Mouse (Mus musculus): ENCODE data around the gene Ctsz. TPM values are rescaled to one million over a fixed set of nuclear protein-coding genes. Genes with fewer than 3 reads are reported as not detected.

Gene Ctsz
- polyA plus RNA-seq, 1 experiment from 2014 or later: 80.5 TPM

DNA sequence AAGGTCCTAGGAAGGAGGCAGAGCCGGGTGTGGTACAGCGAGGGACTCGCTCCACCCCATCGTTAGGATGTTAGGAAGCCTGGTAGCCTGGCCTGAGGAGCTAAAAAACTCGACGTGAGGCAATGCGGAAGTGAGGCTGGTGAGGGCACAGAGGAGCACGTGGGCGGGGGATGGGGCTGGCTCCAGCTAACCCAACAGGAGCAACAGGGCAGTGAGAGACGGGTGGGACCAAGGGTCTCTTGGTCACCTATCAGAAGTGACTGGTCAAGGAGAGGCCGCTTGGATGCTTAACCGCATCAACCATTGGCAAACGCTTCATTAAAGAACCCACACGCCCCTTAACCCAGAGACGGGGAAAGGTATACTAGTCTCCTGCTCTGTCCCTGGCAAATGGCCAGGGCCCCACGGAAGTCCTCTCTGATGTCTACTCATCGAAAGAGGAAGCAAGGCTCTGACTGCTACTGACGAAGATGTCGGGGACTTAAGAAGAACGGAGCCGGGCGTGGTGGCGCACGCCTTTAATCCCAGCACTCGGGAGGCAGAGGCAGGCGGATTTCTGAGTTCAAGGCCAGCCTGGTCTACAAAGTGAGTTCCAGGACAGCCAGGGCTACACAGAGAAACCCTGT is 2.6 kb downstream of the Ctsz start:
- WGBS: 92% methylated on average over 26 of the region's 26 CpGs

DNA sequence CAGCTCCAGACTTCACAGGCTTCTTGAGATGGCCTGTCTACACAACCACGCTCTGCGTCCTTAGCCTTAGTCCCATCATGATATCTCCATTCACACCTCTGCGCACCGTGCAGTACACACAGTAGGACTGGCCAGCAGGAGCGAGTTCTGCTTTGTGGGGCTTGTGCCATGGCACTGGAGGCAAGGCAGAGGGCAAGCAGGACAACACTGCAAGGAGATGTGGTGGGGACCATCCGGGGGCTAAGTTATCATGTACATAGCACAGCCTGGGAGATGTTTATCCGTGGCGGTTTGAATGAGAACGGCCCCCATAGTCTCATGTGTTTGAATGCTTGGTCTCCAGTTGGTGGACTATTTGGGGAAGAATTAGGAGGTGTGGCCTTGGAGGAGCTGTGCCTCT is 3.9 kb downstream of the Ctsz start:
- no peaks in the 10 kb centered on the region for H3K27me3 ChIP-seq (ENCODE audit: control insufficient read depth, insufficient read depth, low read length)
- H3K36me3 ChIP-seq (replicated peaks; ENCODE audit: control insufficient read depth, insufficient read depth): no peaks in the 10 kb centered on the region; the same call in 1 of the 2 replicates
- peaks cover 15% of the 10 kb centered on the region for H3K4me1 ChIP-seq (replicated peaks; ENCODE audit: control insufficient read depth, insufficient read depth, low read length)
- DNase-seq (ENCODE audit: low spot score): no peak
- H3K4me3 ChIP-seq (replicated peaks; ENCODE audit: low read length): no peak overlapping the region
- no peaks in the 10 kb centered on the region for H3K9me3 ChIP-seq (ENCODE audit: control insufficient read depth, low read length)
- no peak overlapping the region for H3K27ac ChIP-seq
- no peak overlapping the region for H3K9ac ChIP-seq
- no peak for ATAC-seq (ENCODE audit: low FRiP score)
- 97% methylated on average over 9 of the region's 9 CpGs for WGBS
- no peak overlapping the region for H3K4me2 ChIP-seq (replicated peaks)

More for the DNA sequence above, 2.6 kb downstream of the Ctsz start:
- Histone ChIP-seq H3K9ac (no peak overlapping the region), H3K4me1 (replicated peaks; ENCODE audit: control insufficient read depth, insufficient read depth, low read length) (peaks cover 15% of the 10 kb centered on the region), H3K4me3 (replicated peaks; ENCODE audit: low read length) (no peak overlapping the region), H3K27me3 (ENCODE audit: control insufficient read depth, insufficient read depth, low read length) (no peaks in the 10 kb centered on the region), H3K4me2 (replicated peaks) (no peak overlapping the region), H3K36me3 (replicated peaks; ENCODE audit: control insufficient read depth, insufficient read depth) (no peaks in the 10 kb centered on the region; the same call in 1 of the 2 replicates), H3K9me3 (ENCODE audit: control insufficient read depth, low read length) (no peaks in the 10 kb centered on the region), H3K27ac (no peak overlapping the region)
- ATAC-seq (ENCODE audit: low FRiP score): no peak
- no peak for DNase-seq (ENCODE audit: low spot score)

DNA sequence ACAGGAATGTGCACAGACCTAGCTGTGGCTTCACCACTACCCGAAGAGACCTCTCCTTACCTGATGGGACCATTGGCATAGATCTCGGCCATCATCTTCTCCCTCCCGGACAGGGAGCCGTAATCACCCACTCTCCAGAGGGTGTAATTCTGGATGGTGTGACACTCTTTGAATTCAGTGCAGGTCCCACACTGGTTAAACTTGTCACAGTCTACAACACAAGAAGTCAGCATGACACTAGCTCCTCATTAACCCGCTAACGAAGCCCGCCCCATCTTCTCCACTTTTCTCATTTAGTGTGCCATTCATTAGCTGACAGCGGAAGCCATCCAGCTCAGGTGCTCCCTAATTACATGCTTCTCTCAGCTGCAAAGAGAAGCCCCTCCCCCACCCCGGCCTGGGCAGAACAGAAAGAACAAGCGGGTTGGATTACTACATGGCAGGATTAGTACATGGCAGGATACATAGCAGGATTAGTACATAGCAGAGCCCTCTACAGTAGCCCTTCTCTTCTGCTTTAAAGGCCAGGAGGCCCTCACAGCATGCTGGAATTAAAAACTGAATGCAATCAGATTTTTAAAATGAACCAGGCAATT is 9.7 kb downstream of the Ctsz start:
- 57% methylated on average over 10 of the region's 10 CpGs for WGBS
- peak; percentile 41; the same call in 1 of the 2 replicates for ATAC-seq (ENCODE audit: low FRiP score)
- H3K9me3 ChIP-seq (ENCODE audit: control insufficient read depth, low read length): no peaks in the 10 kb centered on the region
- no peak overlapping the region for H3K4me3 ChIP-seq (replicated peaks; ENCODE audit: low read length)
- H3K9ac ChIP-seq: no peak overlapping the region
- peaks cover 52% of the 10 kb centered on the region for H3K36me3 ChIP-seq (replicated peaks; ENCODE audit: control insufficient read depth, insufficient read depth)
- no peak overlapping the region for H3K4me2 ChIP-seq (replicated peaks)
- peak; percentile 41 for DNase-seq (ENCODE audit: low spot score)
- no peaks in the 10 kb centered on the region for H3K4me1 ChIP-seq (replicated peaks; ENCODE audit: control insufficient read depth, insufficient read depth, low read length)
- no peaks in the 10 kb centered on the region for H3K27me3 ChIP-seq (ENCODE audit: control insufficient read depth, insufficient read depth, low read length)
- H3K27ac ChIP-seq: no peak overlapping the region

DNA sequence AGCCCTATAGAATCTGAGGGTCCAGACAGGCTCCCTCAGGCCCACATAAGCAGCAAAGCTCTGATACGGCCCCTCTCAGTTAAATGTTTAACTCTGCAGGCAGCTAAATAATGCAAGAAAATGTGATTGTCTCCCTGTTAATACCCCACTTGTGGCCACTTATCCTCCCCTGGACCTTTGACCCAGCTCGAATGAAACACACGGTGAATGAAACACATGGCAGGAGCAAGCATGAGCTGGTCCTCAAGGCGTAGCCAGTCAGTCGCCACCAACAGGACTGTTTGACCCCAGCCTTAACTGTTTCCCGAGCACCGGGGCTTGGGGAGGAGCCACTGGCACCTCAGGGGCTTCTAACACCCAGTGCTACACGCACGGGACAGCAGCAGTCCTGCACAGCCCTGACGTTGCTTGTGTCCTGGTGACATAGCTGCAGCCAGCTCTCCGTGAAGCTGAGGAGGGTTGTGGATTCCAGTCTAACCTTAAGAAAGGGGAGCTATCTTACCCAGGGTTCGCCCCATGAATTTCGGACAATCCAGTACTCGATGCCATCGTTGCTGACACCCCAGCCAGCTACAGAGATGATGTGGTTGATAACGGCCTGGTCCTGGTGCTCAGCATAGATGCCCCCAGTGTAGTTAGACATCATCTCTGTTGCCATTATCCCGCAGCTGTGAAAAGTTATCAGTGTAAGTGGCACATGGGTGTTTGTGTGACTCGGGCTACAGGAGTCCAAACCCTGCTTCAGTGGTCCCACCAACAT is 10.6 kb downstream of the Ctsz start:
- no peaks in the 10 kb centered on the region for H3K27me3 ChIP-seq (ENCODE audit: control insufficient read depth, insufficient read depth, low read length)
- H3K9me3 ChIP-seq (ENCODE audit: control insufficient read depth, low read length): no peaks in the 10 kb centered on the region
- no peak overlapping the region for H3K9ac ChIP-seq
- peaks cover 60% of the 10 kb centered on the region for H3K36me3 ChIP-seq (replicated peaks; ENCODE audit: control insufficient read depth, insufficient read depth)
- no peak overlapping the region for H3K4me3 ChIP-seq (replicated peaks; ENCODE audit: low read length)
- ATAC-seq (ENCODE audit: low FRiP score): no peak; the same call in 1 of the 2 replicates
- no peak for DNase-seq (ENCODE audit: low spot score)
- H3K4me1 ChIP-seq (replicated peaks; ENCODE audit: control insufficient read depth, insufficient read depth, low read length): no peaks in the 10 kb centered on the region
- WGBS: 81% methylated on average over 18 of the region's 18 CpGs
- H3K4me2 ChIP-seq (replicated peaks): no peak overlapping the region
- H3K27ac ChIP-seq: no peak overlapping the region

DNA sequence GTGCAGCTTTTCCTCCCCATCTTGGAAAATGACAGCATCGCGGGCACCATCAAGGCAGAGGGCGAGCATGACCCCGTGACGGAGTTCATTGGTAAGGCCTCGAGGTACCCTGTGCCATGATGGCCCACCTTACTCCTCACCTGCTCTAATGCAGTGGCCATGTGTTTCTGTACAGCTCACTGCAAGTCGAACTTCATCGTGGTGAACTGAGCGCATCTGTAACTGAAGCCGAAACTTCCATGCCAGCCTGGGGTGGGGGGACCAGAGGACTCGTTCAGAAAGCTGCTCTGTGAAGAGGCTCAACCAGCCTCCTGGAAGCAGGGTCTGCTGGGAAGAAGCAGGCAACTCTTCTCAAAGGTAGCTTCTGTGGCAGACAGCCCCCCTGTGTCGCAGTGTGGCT is 12.0 kb downstream of the Ctsz start:
- Histone ChIP-seq H3K4me3 (replicated peaks; ENCODE audit: low read length) (no peak overlapping the region), H3K9ac (no peak overlapping the region), H3K27ac (no peak overlapping the region), H3K27me3 (ENCODE audit: control insufficient read depth, insufficient read depth, low read length) (no peaks in the 10 kb centered on the region), H3K4me1 (replicated peaks; ENCODE audit: control insufficient read depth, insufficient read depth, low read length) (no peaks in the 10 kb centered on the region), H3K4me2 (replicated peaks) (no peak overlapping the region), H3K36me3 (replicated peaks; ENCODE audit: control insufficient read depth, insufficient read depth) (peaks cover 73% of the 10 kb centered on the region), H3K9me3 (ENCODE audit: control insufficient read depth, low read length) (no peaks in the 10 kb centered on the region)
- 96% methylated on average over 12 of the region's 12 CpGs for WGBS
- no peak for ATAC-seq (ENCODE audit: low FRiP score)
- DNase-seq (ENCODE audit: low spot score): no peak

DNA sequence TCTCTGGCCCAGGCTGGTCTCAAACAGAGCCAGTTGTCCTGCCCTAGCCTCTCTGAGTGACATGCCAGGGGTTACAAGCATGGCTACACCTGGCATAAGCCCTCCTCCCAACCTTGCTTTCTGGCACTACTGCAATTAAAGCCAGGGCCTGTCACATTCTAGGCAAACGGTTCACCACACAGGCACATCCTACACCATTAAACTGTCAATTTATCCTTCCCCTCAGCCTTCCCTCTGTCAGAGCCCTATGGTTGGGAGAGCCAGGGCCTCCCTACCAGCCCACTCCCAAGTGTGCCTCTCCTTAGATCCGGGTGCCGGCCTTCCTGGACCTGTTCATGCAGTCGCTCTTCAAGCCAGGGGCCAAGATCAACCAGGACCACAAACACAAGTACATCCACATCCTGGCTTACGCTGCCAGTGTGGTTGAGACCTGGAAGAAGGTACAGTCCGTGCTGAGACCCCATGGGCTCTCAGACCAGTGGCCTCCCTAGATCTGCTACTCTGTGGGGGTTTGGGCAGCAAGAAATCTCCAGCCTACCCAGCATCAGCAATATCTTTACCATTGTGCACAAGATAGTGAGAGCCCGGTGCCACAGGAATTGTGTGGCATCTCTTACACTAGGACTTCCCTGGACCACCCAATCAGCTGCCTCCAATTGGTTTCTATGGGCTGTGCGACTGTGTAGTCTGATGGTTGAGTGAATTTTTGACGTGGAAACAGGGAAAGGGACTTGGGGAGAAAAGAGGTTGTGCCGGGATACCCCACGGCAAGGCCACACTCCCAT is 14.3 kb downstream of the Ctsz start:
- H3K27ac ChIP-seq: no peak overlapping the region
- DNase-seq (ENCODE audit: low spot score) (no peak), ATAC-seq (ENCODE audit: low FRiP score) (no peak)
- H3K27me3 ChIP-seq (ENCODE audit: control insufficient read depth, insufficient read depth, low read length): no peaks in the 10 kb centered on the region
- no peaks in the 10 kb centered on the region for H3K9me3 ChIP-seq (ENCODE audit: control insufficient read depth, low read length)
- WGBS: 94% methylated on average over 11 of the region's 11 CpGs
- no peak overlapping the region for H3K4me2 ChIP-seq (replicated peaks)
- H3K4me1 ChIP-seq (replicated peaks; ENCODE audit: control insufficient read depth, insufficient read depth, low read length): no peaks in the 10 kb centered on the region
- H3K36me3 ChIP-seq (replicated peaks; ENCODE audit: control insufficient read depth, insufficient read depth): peaks cover 81% of the 10 kb centered on the region
- no peak overlapping the region for H3K4me3 ChIP-seq (replicated peaks; ENCODE audit: low read length)
- no peak overlapping the region for H3K9ac ChIP-seq

DNA sequence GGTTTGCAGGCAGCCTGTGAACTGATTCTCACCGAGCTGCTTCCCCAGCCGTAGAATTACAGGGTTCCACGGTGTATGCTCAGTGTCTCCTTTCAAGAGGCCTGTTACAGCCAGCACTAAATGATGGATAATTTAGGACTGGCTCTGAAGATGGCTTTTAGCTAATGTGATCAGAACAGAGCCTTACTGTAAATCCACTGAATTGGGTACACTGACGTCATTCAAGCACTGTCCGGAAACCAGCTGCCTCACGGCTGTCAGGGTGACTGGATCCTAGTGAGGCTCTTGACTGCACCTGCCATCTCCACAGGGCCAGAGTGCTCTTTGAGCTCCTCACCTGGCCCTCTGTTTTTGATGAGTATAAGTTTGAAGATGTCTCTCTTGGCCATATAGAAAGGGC is 17.7 kb downstream of the Ctsz start:
- Histone ChIP-seq H3K4me3 (replicated peaks; ENCODE audit: low read length) (no peak overlapping the region), H3K9me3 (ENCODE audit: control insufficient read depth, low read length) (no peaks in the 10 kb centered on the region), H3K27ac (no peak overlapping the region), H3K36me3 (replicated peaks; ENCODE audit: control insufficient read depth, insufficient read depth) (peaks cover 50% of the 10 kb centered on the region), H3K27me3 (ENCODE audit: control insufficient read depth, insufficient read depth, low read length) (no peaks in the 10 kb centered on the region), H3K9ac (no peak overlapping the region), H3K4me1 (replicated peaks; ENCODE audit: control insufficient read depth, insufficient read depth, low read length) (peaks cover 5% of the 10 kb centered on the region), H3K4me2 (replicated peaks) (no peak overlapping the region)
- ATAC-seq (ENCODE audit: low FRiP score): no peak
- WGBS: 90% methylated on average over 6 of the region's 6 CpGs
- no peak for DNase-seq (ENCODE audit: low spot score)

DNA sequence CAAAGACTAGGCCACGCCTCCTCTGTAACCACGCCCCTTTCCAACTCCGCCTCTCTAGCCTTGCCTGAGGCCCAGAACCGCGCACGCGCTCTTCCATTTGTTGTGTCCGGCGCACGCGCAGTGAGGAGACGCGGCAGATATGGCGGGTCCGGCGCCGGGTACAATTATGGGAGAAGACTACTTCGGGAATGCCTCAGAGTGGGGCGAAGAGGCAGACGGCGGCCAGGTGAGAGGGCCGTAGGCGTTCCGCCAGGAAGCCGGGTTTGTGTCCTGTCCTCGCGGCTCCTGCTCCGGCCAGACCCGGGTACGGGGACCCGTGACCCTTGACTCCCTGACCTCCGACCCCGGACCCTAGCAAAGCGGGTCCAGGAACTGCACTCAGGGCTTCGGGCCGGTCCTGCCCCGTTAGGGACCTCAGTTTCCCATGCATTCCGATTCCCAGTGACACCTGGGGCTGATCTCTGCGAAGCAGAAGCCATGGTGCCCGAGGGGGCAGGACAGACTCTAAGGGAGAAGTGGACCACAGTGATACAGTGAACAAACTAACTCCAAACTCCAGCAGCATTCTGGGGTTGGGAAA is 23.0 kb downstream of the Ctsz start, which contains the start of gene Nelfcd:
Gene Nelfcd (plus strand): TSS at position 74 of the 580 bp plus-strand sequence.
- H3K9me3 ChIP-seq (ENCODE audit: control insufficient read depth, low read length): no peaks in the 10 kb centered on the region
- peak within 1 kb of the TSS; percentile 78 for H3K9ac ChIP-seq
- H3K4me1 ChIP-seq (replicated peaks; ENCODE audit: control insufficient read depth, insufficient read depth, low read length): peaks cover 7% of the 10 kb centered on the region
- peak; percentile 94 for ATAC-seq (ENCODE audit: low FRiP score)
- WGBS: under 1% methylated on average over 40 of the region's 40 CpGs
- DNase-seq (ENCODE audit: low spot score): peak; percentile 99
- no peak within 1 kb of the TSS for H3K27ac ChIP-seq
- H3K36me3 ChIP-seq (replicated peaks; ENCODE audit: control insufficient read depth, insufficient read depth): no peaks in the 10 kb centered on the region
- peak within 1 kb of the TSS; percentile 75 for H3K4me2 ChIP-seq (replicated peaks)
- peak within 1 kb of the TSS; percentile 65 for H3K4me3 ChIP-seq (replicated peaks; ENCODE audit: low read length)
- H3K27me3 ChIP-seq (ENCODE audit: control insufficient read depth, insufficient read depth, low read length): no peaks in the 10 kb centered on the region

Data from hindbrain, embryonic 14.5 days (tissue).